Mouse (Mus musculus) heart, adult 2 months (tissue): ENCODE measurements at regions not wholly inside any gene's neighbourhood (a gene's known extent, or its start where the extent isn't known, plus 50 kb on each side); places are given as distances from the start of the nearest gene placed in this dataset.

Experiments used
- EP300 ChIP-seq: fragments of 200-500 bp; IDR thresholded peaks from 2 replicates; pipeline ENCODE4 v1.6.1; 2011; ENCODE audit warnings: low read depth, low read length, control low read depth; ENCODE audit not compliant: insufficient read depth
- POLR2A ChIP-seq: fragments of 200-500 bp; IDR thresholded peaks from 2 replicates; pipeline ENCODE4 v1.6.1; 2011; ENCODE audit warnings: mild to moderate bottlenecking, low read depth, low read length, control low read depth; ENCODE audit not compliant: insufficient read depth

- TF ChIP-seq EP300: no peak
- TF ChIP-seq POLR2A: no peak
Observed at GRCm38 (mm10) chr3:101194319-101194718, 84.2 kb upstream of the Ptgfrn start.
